Mouse (Mus musculus) brain, embryonic 14.5 days (tissue): Measurements from ENCODE around the gene Myo18b.

ENCODE experiments used
- CTCF ChIP-seq: fragments of 200-500 bp; IDR thresholded peaks from 2 replicates; pipeline ENCODE4 v1.5.1; 2012; ENCODE audit warnings: inconsistent platforms, mild to moderate bottlenecking, moderate library complexity, borderline replicate concordance; ENCODE audit not compliant: insufficient read depth, insufficient read length; ENCODE audit errors: extremely low read depth
- POLR2A ChIP-seq: fragments of 200-500 bp; IDR thresholded peaks from 2 replicates; pipeline ENCODE4 v1.6.1; 2012; ENCODE audit warnings: mild to moderate bottlenecking, inconsistent platforms, borderline replicate concordance; ENCODE audit not compliant: poor library complexity, insufficient read depth, insufficient read length, severe bottlenecking; ENCODE audit errors: extremely low read depth

DNA sequence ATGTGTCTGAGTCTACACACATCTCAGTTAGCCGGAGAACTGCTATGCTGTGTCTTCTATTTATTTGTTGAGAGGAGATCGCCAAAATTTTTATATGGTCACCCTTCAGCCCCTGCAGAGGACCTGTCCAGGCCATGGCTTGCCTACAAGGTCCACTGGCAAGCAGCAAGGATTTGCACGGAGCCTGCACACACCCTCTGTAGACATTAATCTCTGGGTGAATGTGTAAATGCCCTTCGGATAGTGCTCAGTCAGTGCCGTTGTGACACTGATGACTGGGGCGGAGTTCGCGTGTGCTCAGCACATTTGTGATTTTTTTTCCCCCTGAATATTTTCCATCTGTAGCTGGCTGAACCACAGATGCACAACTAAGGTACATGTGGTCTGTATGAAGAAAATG lies 28.6 kb upstream of the Myo18b start:
- TF ChIP-seq CTCF: no peak
- TF ChIP-seq POLR2A: no peak
